In the genomic region with DNA sequence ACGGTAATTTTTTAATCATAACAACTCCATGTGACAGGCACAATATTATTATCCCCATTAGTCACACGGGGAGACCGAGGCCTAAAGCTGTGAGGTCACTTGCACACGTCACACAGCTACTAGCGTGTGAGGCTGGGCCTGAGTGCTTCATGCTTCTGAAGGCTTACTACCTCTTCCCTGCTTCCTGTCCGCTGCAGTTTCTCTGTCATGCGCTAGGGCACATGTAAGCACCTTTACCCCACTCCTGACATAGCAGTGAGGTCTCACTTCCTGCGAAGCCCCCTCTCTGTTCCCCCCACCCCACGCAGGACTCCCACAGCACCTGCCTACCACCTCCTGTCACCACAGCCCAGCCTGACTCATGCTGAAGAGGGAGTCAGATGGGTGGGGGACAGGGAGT, we compare ENCODE assay signal across 13 mouse cellular contexts. TPM values are rescaled to one million over a fixed set of nuclear protein-coding genes. Genes with fewer than 3 reads are reported as not detected.
DNase-seq lines count a peak whose midpoint lies in the region; ATAC-seq and TF ChIP-seq lines count a peak whose summit lies in the region.
"Had no signal": no experiment of that assay in that cellular context is flagged by ENCODE, and none has a peak within 500 bp of the region (broad histone marks: within the 10 kb centered on the region; RNA-seq: fewer than 3 reads in every experiment).

No protein-coding gene starts in this region.

- H3K4me1 ChIP-seq in hindbrain, embryonic 13.5 days (replicated peaks), result peaks cover 89% of the 10 kb centered on the region
- H3K4me1 ChIP-seq in hindbrain, postnatal 0 days (ENCODE audit: insufficient read depth, low read length), result peaks cover 64% of the 10 kb centered on the region

- no peak overlapping the region for H3K4me2 ChIP-seq in hindbrain, embryonic 13.5 days
- no peak overlapping the region for H3K4me2 ChIP-seq in hindbrain, postnatal 0 days (ENCODE audit: low read depth, low read length)
- H3K4me2 ChIP-seq: heart, embryonic 12.5 days; limb, embryonic 15.5 days had no signal

- H3K9me3 ChIP-seq in hindbrain, embryonic 13.5 days, result no peaks in the 10 kb centered on the region
- H3K9me3 ChIP-seq in hindbrain, postnatal 0 days (ENCODE audit: low read length), result no peaks in the 10 kb centered on the region
- H3K9me3 ChIP-seq: heart, embryonic 12.5 days; limb, embryonic 15.5 days had no signal

- H3K27me3 ChIP-seq in hindbrain, embryonic 13.5 days, result no peaks in the 10 kb centered on the region
- H3K27me3 ChIP-seq in hindbrain, postnatal 0 days (ENCODE audit: insufficient read depth, low read length), result no peaks in the 10 kb centered on the region
- H3K27me3 ChIP-seq: heart, embryonic 12.5 days; limb, embryonic 15.5 days had no signal

- no peak for TF ChIP-seq CTCF in hindbrain, postnatal 0 days (IDR thresholded peaks at IDR 0.05; ENCODE audit: low read depth)

- H3K36me3 ChIP-seq in hindbrain, embryonic 13.5 days, result 0 out of 2 replicates have a peak, but pooled peaks cover 4% of the 10 kb centered on the region
- no peaks in the 10 kb centered on the region for H3K36me3 ChIP-seq in hindbrain, postnatal 0 days (ENCODE audit: insufficient read depth, low read length)
- H3K36me3 ChIP-seq: heart, embryonic 12.5 days; limb, embryonic 15.5 days had no signal

- H3K4me3 ChIP-seq in hindbrain, embryonic 13.5 days, result no peak overlapping the region
- no peak overlapping the region for H3K4me3 ChIP-seq in hindbrain, postnatal 0 days (ENCODE audit: low read length)
- H3K4me3 ChIP-seq: heart, embryonic 12.5 days; limb, embryonic 15.5 days had no signal

- DNase-seq in hindbrain, postnatal 0 days (ENCODE audit: low spot score), result no peak
- DNase-seq in A20 (ENCODE audit: low read depth, low spot score) (peak; percentile 45), R1 (ENCODE audit: low read depth, low spot score) (peak; percentile 13)
- DNase-seq in natural killer cell, adult 2 months (ENCODE audit: low spot score in 2 of 2), result peak; percentile 31 to 35
- no peak for DNase-seq in cerebellum, postnatal 10 days
- DNase-seq in spleen, postnatal 4 days (ENCODE audit: low spot score in 2 of 2), result no peak
- no peak for DNase-seq in layer of hippocampus, postnatal 10 days (ENCODE audit: low spot score in 2 of 2)
- DNase-seq: cerebellum, postnatal 25 days; kidney, adult 9 months had no signal

- peak; percentile 31; the same call in 1 of the 2 replicates for ATAC-seq in hindbrain, embryonic 13.5 days (ENCODE audit: low FRiP score)
- ATAC-seq in hindbrain, postnatal 0 days, result no peak

- 79% methylated on average over 9 of the region's 9 CpGs for WGBS in hindbrain, embryonic 13.5 days
- 79% methylated on average over 9 of the region's 9 CpGs for WGBS in hindbrain, postnatal 0 days

- H3K27ac ChIP-seq in hindbrain, embryonic 13.5 days, result no peak overlapping the region
- no peak overlapping the region for H3K27ac ChIP-seq in hindbrain, postnatal 0 days
- H3K27ac ChIP-seq: limb, embryonic 15.5 days; macrophage had no signal

- H3K9ac ChIP-seq in hindbrain, embryonic 13.5 days, result no peak overlapping the region
- no peak overlapping the region for H3K9ac ChIP-seq in hindbrain, postnatal 0 days (replicated peaks; ENCODE audit: low read length)
- H3K9ac ChIP-seq: heart, embryonic 12.5 days; limb, embryonic 15.5 days had no signal

RNA-seq across cellular contexts. Expression of a gene that starts 8.0 kb away (rescaled TPM):
- polyA plus RNA-seq in hindbrain, embryonic 13.5 days (2015; fragmentation: Nextera tagmentation; extraction: Ambion mirVana), result 68.3 and 71.0 TPM in 2 replicates
- total RNA-seq in hindbrain, postnatal 0 days (2014; rRNA removed), result 120 and 121 TPM in 2 replicates
- polyA plus RNA-seq in hindbrain, postnatal 0 days (2015; fragmentation: Nextera tagmentation; extraction: Ambion mirVana), result 94.9 and 95.2 TPM in 2 replicates
- total RNA-seq in layer of hippocampus, postnatal 10 days (2021), result 100 to 1,000 TPM; 235 to 244 TPM

Comparison
In these comparisons a context has a peak if more than half of its experiments do, and no peak if none do; other contexts are left out.
1. DNase-seq: peak in A20 (single experiment), R1 (single experiment) and natural killer cell, adult 2 months (2 of 2); none in hindbrain, postnatal 0 days (single experiment), cerebellum, postnatal 10 days (0 of 2), spleen, postnatal 4 days (0 of 2) and layer of hippocampus, postnatal 10 days (0 of 2).